Mouse (Mus musculus) kidney, embryonic 15.5 days (tissue): ENCODE results near the gene Vwa1. TPM values are rescaled to one million over a fixed set of nuclear protein-coding genes. Genes with fewer than 3 reads are reported as not detected.

Source experiments
- ATAC-seq: fragments of 200-750 bp; cut with Nextera tagmentation; replicated peaks from 2 replicates; pipeline ENCODE4 v1.8.0; 2017; ENCODE audit warnings: moderate TSS enrichment; ENCODE audit not compliant: low FRiP score
- H3K27ac ChIP-seq: fragments of 300-500 bp; sonication (generic); 2 replicates; pipeline ENCODE4 v1.5.1; 2015; ENCODE audit warnings: mild to moderate bottlenecking, inconsistent platforms
- H3K27me3 ChIP-seq: fragments of 300-500 bp; sonication (generic); 2 replicates; pipeline ENCODE4 v1.6.1; 2015; ENCODE audit warnings: inconsistent platforms
- H3K36me3 ChIP-seq: fragments of 300-500 bp; sonication (generic); 2 replicates; pipeline ENCODE4 v1.6.1; 2015; ENCODE audit warnings: inconsistent platforms
- H3K4me1 ChIP-seq: fragments of 300-500 bp; sonication (generic); 2 replicates; pipeline ENCODE4 v1.6.1; 2015; ENCODE audit warnings: inconsistent platforms
- H3K4me2 ChIP-seq: fragments of 300-500 bp; sonication (generic); 2 replicates; pipeline ENCODE4 v1.6.1; 2015; ENCODE audit warnings: moderate library complexity, mild to moderate bottlenecking, inconsistent platforms
- H3K4me3 ChIP-seq: fragments of 300-500 bp; sonication (generic); replicated peaks from 2 replicates; pipeline ENCODE4 v1.5.1; 2015; ENCODE audit warnings: mild to moderate bottlenecking, inconsistent platforms
- H3K9ac ChIP-seq: fragments of 300-500 bp; sonication (generic); 2 replicates; pipeline ENCODE4 v1.6.1; 2015; ENCODE audit warnings: mild to moderate bottlenecking, inconsistent platforms
- H3K9me3 ChIP-seq: fragments of 300-500 bp; sonication (generic); replicated peaks from 2 replicates; pipeline ENCODE4 v1.6.1; 2016; ENCODE audit warnings: inconsistent platforms
- WGBS: fragments of 180-500 bp; shearing (Covaris S2); methylation state at CpG from one replicate; pipeline ENCODE4 v1.1.7; 2015; ENCODE audit warnings: mixed read lengths; 5-methylcytosine and 5-hydroxymethylcytosine counted together
- polyA plus RNA-seq: library from polyadenylated mRNA; unstranded; fragments of >200 nt; fragmentation: Nextera tagmentation; extraction: Ambion mirVana; gene quantifications from 2 replicates; pipeline ENCODE4 v1.2.1, GENCODE M21; 2015

Gene Vwa1
- polyA plus RNA-seq, 1 experiment from 2014 or later, result 7.7 TPM

GRCm38 (mm10) chr4:155777816-155778215, 3.3 kb upstream of the Vwa1 start:
- peaks cover 20% of the 10 kb centered on the region for H3K27me3 ChIP-seq
- H3K4me2 ChIP-seq, result no peak overlapping the region
- H3K36me3 ChIP-seq, result no peaks in the 10 kb centered on the region
- no peak overlapping the region for H3K27ac ChIP-seq
- ATAC-seq, result no peak
- no peaks in the 10 kb centered on the region for H3K9me3 ChIP-seq
- 82% methylated on average over 2 of the region's 2 CpGs for WGBS
- H3K4me1 ChIP-seq, result peaks cover 40% of the 10 kb centered on the region
- H3K4me3 ChIP-seq, result no peak overlapping the region
- no peak overlapping the region for H3K9ac ChIP-seq

GRCm38 (mm10) chr4:155776704-155777335, 2.3 kb upstream of the Vwa1 start:
- WGBS, result 56% methylated on average over 2 of the region's 2 CpGs
- H3K27ac ChIP-seq, result no peak overlapping the region
- no peak overlapping the region for H3K9ac ChIP-seq
- H3K4me1 ChIP-seq, result peaks cover 44% of the 10 kb centered on the region
- no peak for ATAC-seq
- no peak overlapping the region for H3K4me3 ChIP-seq
- H3K9me3 ChIP-seq, result no peaks in the 10 kb centered on the region
- no peaks in the 10 kb centered on the region for H3K36me3 ChIP-seq
- H3K4me2 ChIP-seq, result no peak overlapping the region
- H3K27me3 ChIP-seq, result peaks cover 25% of the 10 kb centered on the region

- 0 out of 2 replicates have a peak overlapping the region, but pooled peaks have one; percentile 27 for H3K27ac ChIP-seq
- H3K36me3 ChIP-seq, result no peaks in the 10 kb centered on the region
- H3K9ac ChIP-seq, result no peak overlapping the region
- H3K4me1 ChIP-seq, result peaks cover 47% of the 10 kb centered on the region
- H3K9me3 ChIP-seq, result no peaks in the 10 kb centered on the region
- WGBS, result 82% methylated on average over 3 of the region's 3 CpGs
- no peak for ATAC-seq
- no peak overlapping the region for H3K4me3 ChIP-seq
- H3K4me2 ChIP-seq, result no peak overlapping the region
- peaks cover 34% of the 10 kb centered on the region for H3K27me3 ChIP-seq
Measured at GRCm38 (mm10) chr4:155775855-155776254, 1.4 kb upstream of the Vwa1 start.

- H3K36me3 ChIP-seq, result no peaks in the 10 kb centered on the region
- ATAC-seq, result no peak
- peaks cover 51% of the 10 kb centered on the region for H3K4me1 ChIP-seq
- no peaks in the 10 kb centered on the region for H3K9me3 ChIP-seq
- WGBS, result 51% methylated on average over 9 of the region's 9 CpGs
- peak overlapping the region; percentile 43; the same call in 1 of the 2 replicates for H3K4me3 ChIP-seq
- peak overlapping the region; percentile 27; the same call in 1 of the 2 replicates for H3K27ac ChIP-seq
- H3K4me2 ChIP-seq, result peak overlapping the region; percentile 84
- H3K27me3 ChIP-seq, result peaks cover 35% of the 10 kb centered on the region
- H3K9ac ChIP-seq, result peak overlapping the region; percentile 40; the same call in 1 of the 2 replicates
Measured at GRCm38 (mm10) chr4:155774971-155775740, 658 bp upstream of the Vwa1 start.

GRCm38 (mm10) chr4:155773335-155774078, 991 bp downstream of the Vwa1 start:
- Histone ChIP-seq H3K27ac (no peak overlapping the region), H3K9ac (peak overlapping the region; percentile 40; the same call in 1 of the 2 replicates)

GRCm38 (mm10) chr4:155772786-155773185, 1.7 kb downstream of the Vwa1 start:
- Histone ChIP-seq H3K4me2 (no peak overlapping the region), H3K9me3 (no peaks in the 10 kb centered on the region), H3K36me3 (no peaks in the 10 kb centered on the region), H3K9ac (no peak overlapping the region), H3K4me3 (no peak overlapping the region), H3K27me3 (peaks cover 35% of the 10 kb centered on the region), H3K27ac (no peak overlapping the region), H3K4me1 (peaks cover 63% of the 10 kb centered on the region)
- WGBS, result 90% methylated on average over 13 of the region's 13 CpGs
- ATAC-seq, result no peak

More at GRCm38 (mm10) chr4:155773335-155774078, 991 bp downstream of the Vwa1 start:
- H3K9me3 ChIP-seq, result no peaks in the 10 kb centered on the region
- no peaks in the 10 kb centered on the region for H3K36me3 ChIP-seq
- H3K4me1 ChIP-seq, result peaks cover 64% of the 10 kb centered on the region
- ATAC-seq, result no peak
- 44% methylated on average over 5 of the region's 5 CpGs for WGBS
- peak overlapping the region; percentile 84 for H3K4me2 ChIP-seq
- H3K4me3 ChIP-seq, result peak overlapping the region; percentile 43
- peaks cover 35% of the 10 kb centered on the region for H3K27me3 ChIP-seq

GRCm38 (mm10) chr4:155771706-155772105, 2.8 kb downstream of the Vwa1 start:
- ATAC-seq, result no peak
- no peak overlapping the region for H3K4me3 ChIP-seq
- no peak overlapping the region for H3K27ac ChIP-seq
- no peak overlapping the region for H3K4me2 ChIP-seq
- H3K36me3 ChIP-seq, result no peaks in the 10 kb centered on the region
- H3K9me3 ChIP-seq, result no peaks in the 10 kb centered on the region
- 69% methylated on average over 2 of the region's 2 CpGs for WGBS
- peaks cover 35% of the 10 kb centered on the region for H3K27me3 ChIP-seq
- H3K9ac ChIP-seq, result no peak overlapping the region
- peaks cover 56% of the 10 kb centered on the region for H3K4me1 ChIP-seq

GRCm38 (mm10) chr4:155770626-155771025, 3.9 kb downstream of the Vwa1 start:
- no peaks in the 10 kb centered on the region for H3K36me3 ChIP-seq
- WGBS, result 37% methylated on average over 23 of the region's 24 CpGs

GRCm38 (mm10) chr4:155769880-155770512, 4.5 kb downstream of the Vwa1 start:
- Histone ChIP-seq H3K9me3 (no peaks in the 10 kb centered on the region), H3K4me1 (peaks cover 45% of the 10 kb centered on the region), H3K9ac (peak overlapping the region; percentile 79), H3K4me2 (peak overlapping the region; percentile 92), H3K36me3 (no peaks in the 10 kb centered on the region), H3K4me3 (peak overlapping the region; percentile 60), H3K27ac (peak overlapping the region; percentile 85), H3K27me3 (peaks cover 29% of the 10 kb centered on the region)
- WGBS, result under 1% methylated on average over 39 of the region's 39 CpGs
- ATAC-seq, result peak; percentile 92

More at GRCm38 (mm10) chr4:155770626-155771025, 3.9 kb downstream of the Vwa1 start:
- Histone ChIP-seq H3K4me1 (peaks cover 51% of the 10 kb centered on the region), H3K9ac (peak overlapping the region; percentile 79), H3K27me3 (peaks cover 35% of the 10 kb centered on the region), H3K27ac (no peak overlapping the region), H3K4me2 (peak overlapping the region; percentile 92), H3K4me3 (peak overlapping the region; percentile 60), H3K9me3 (no peaks in the 10 kb centered on the region)
- ATAC-seq, result peak; percentile 5; the same call in 1 of the 2 replicates

- H3K27ac ChIP-seq, result peak overlapping the region; percentile 85
- H3K27me3 ChIP-seq, result peaks cover 25% of the 10 kb centered on the region
- H3K9me3 ChIP-seq, result no peaks in the 10 kb centered on the region
- H3K4me1 ChIP-seq, result peaks cover 40% of the 10 kb centered on the region
- H3K36me3 ChIP-seq, result no peaks in the 10 kb centered on the region
- H3K9ac ChIP-seq, result peak overlapping the region; percentile 79
- peak overlapping the region; percentile 92 for H3K4me2 ChIP-seq
- ATAC-seq, result no peak
- WGBS, result 66% methylated on average over 5 of the region's 5 CpGs
- peak overlapping the region; percentile 60 for H3K4me3 ChIP-seq
Measured at GRCm38 (mm10) chr4:155769496-155769879, 5.0 kb downstream of the Vwa1 start.

GRCm38 (mm10) chr4:155762357-155762756, 12.1 kb downstream of the Vwa1 start:
- ATAC-seq, result no peak
- no peak overlapping the region for H3K4me3 ChIP-seq
- no peak overlapping the region for H3K27ac ChIP-seq
- peaks cover 32% of the 10 kb centered on the region for H3K4me1 ChIP-seq
- 81% methylated on average over 3 of the region's 3 CpGs for WGBS
- no peak overlapping the region for H3K9ac ChIP-seq
- H3K9me3 ChIP-seq, result no peaks in the 10 kb centered on the region
- H3K27me3 ChIP-seq, result no peaks in the 10 kb centered on the region
- peaks cover 4% of the 10 kb centered on the region for H3K36me3 ChIP-seq
- 0 out of 2 replicates have a peak overlapping the region, but pooled peaks have one; percentile 94 for H3K4me2 ChIP-seq
